In genomic region chr4:97102752-97103052, GRCm38 (mm10) we compare ENCODE assay signal across 32 mouse cellular contexts.
"Had no signal": no experiment of that assay in that cellular context is flagged by ENCODE, and none has a peak within 500 bp of the region (broad histone marks: within the 10 kb centered on the region; RNA-seq: fewer than 3 reads in every experiment).

No protein-coding gene starts in this region.

- H3K4me1 ChIP-seq: limb, embryonic 10.5 days; limb, embryonic 12.5 days; limb, embryonic 13.5 days; limb, embryonic 15.5 days; liver, embryonic 13.5 days; liver, embryonic 15.5 days; lung, embryonic 15.5 days; megakaryocyte, embryonic 14.5 days; midbrain, embryonic 13.5 days; midbrain, embryonic 15.5 days; neural tube, embryonic 12.5 days; neural tube, embryonic 13.5 days had no signal

- H3K27ac ChIP-seq: left cerebral cortex, adult 2 months; limb, embryonic 10.5 days; limb, embryonic 12.5 days; limb, embryonic 13.5 days; limb, embryonic 15.5 days; liver, embryonic 13.5 days; liver, embryonic 14.5 days; liver, embryonic 15.5 days; lung, embryonic 15.5 days; macrophage; midbrain, embryonic 10.5 days; midbrain, embryonic 12.5 days; midbrain, embryonic 13.5 days; midbrain, embryonic 15.5 days; neural tube, embryonic 12.5 days; neural tube, embryonic 13.5 days had no signal

- H3K36me3 ChIP-seq: limb, embryonic 10.5 days; limb, embryonic 12.5 days; limb, embryonic 13.5 days; limb, embryonic 15.5 days; liver, embryonic 13.5 days; liver, embryonic 15.5 days; lung, embryonic 15.5 days; midbrain, embryonic 10.5 days; midbrain, embryonic 12.5 days; midbrain, embryonic 13.5 days; midbrain, embryonic 15.5 days; neural tube, embryonic 12.5 days; neural tube, embryonic 13.5 days had no signal

- DNase-seq: left cerebral cortex, postnatal 4 days; liver; liver, embryonic 13.5 days; liver, postnatal 0 days; lung, adult 18-20 months; lung, adult 2 months; lung, embryonic 14.5 days; lung, postnatal 10 days; lung, postnatal 14 days; lung, postnatal 36 days; lung, postnatal 4 days; midbrain, embryonic 14.5 days had no signal

- H3K9ac ChIP-seq: limb, embryonic 12.5 days; limb, embryonic 13.5 days; limb, embryonic 15.5 days; liver, embryonic 13.5 days; liver, embryonic 14.5 days; liver, embryonic 15.5 days; liver, postnatal 0 days; lung, embryonic 14.5 days; lung, embryonic 15.5 days; midbrain, embryonic 12.5 days; midbrain, embryonic 13.5 days; midbrain, embryonic 15.5 days; neural tube, embryonic 12.5 days; neural tube, embryonic 13.5 days had no signal

- ATAC-seq: liver, postnatal 0 days; lung, postnatal 0 days; midbrain, embryonic 13.5 days; midbrain, embryonic 15.5 days; midbrain, embryonic 16.5 days had no signal

- H3K4me2 ChIP-seq: limb, embryonic 12.5 days; limb, embryonic 13.5 days; limb, embryonic 15.5 days; liver, embryonic 13.5 days; liver, embryonic 15.5 days; lung, embryonic 14.5 days; lung, embryonic 15.5 days; midbrain, embryonic 11.5 days; midbrain, embryonic 12.5 days; midbrain, embryonic 13.5 days; midbrain, embryonic 15.5 days; neural tube, embryonic 12.5 days; neural tube, embryonic 13.5 days had no signal

- H3K27me3 ChIP-seq: limb, embryonic 12.5 days; limb, embryonic 13.5 days; limb, embryonic 15.5 days; liver, embryonic 13.5 days; liver, embryonic 15.5 days; lung, embryonic 15.5 days; megakaryocyte, embryonic 14.5 days; midbrain, embryonic 12.5 days; midbrain, embryonic 13.5 days; midbrain, embryonic 15.5 days; neural tube, embryonic 12.5 days; neural tube, embryonic 13.5 days had no signal

- H3K4me3 ChIP-seq: left cerebral cortex, adult 2 months; limb, embryonic 10.5 days; limb, embryonic 12.5 days; limb, embryonic 13.5 days; limb, embryonic 15.5 days; liver, embryonic 13.5 days; liver, embryonic 15.5 days; lung, embryonic 15.5 days; megakaryocyte, embryonic 14.5 days; midbrain, embryonic 10.5 days; midbrain, embryonic 12.5 days; midbrain, embryonic 13.5 days; midbrain, embryonic 15.5 days; myocyte; neural tube, embryonic 12.5 days; neural tube, embryonic 13.5 days had no signal

- H3K9me3 ChIP-seq: limb, embryonic 10.5 days; limb, embryonic 12.5 days; limb, embryonic 13.5 days; limb, embryonic 15.5 days; liver, embryonic 13.5 days; liver, embryonic 15.5 days; lung, embryonic 15.5 days; megakaryocyte, embryonic 14.5 days; midbrain, embryonic 10.5 days; midbrain, embryonic 12.5 days; midbrain, embryonic 13.5 days; midbrain, embryonic 15.5 days; neural tube, embryonic 12.5 days; neural tube, embryonic 13.5 days had no signal
